Mouse (Mus musculus): ENCODE data around the gene Fut8. TPM values are rescaled to one million over a fixed set of nuclear protein-coding genes. Genes with fewer than 3 reads are reported as not detected.

Fut8 gene
- polyA plus RNA-seq, 1 experiment = 0.22 TPM

GRCm38 (mm10) chr12:77198253-77198652 lies 39.7 kb upstream of the Fut8 start:
- Histone ChIP-seq H3K4me3 (replicated peaks) (no peak overlapping the region), H3K36me3 (ENCODE audit: control insufficient read depth) (no peaks in the 10 kb centered on the region), H3K9me3 (ENCODE audit: control insufficient read depth, low read length) (no peaks in the 10 kb centered on the region), H3K27me3 (ENCODE audit: control insufficient read depth) (no peaks in the 10 kb centered on the region), H3K4me1 (ENCODE audit: control insufficient read depth) (peaks cover 6% of the 10 kb centered on the region)
- no peak for TF ChIP-seq TAL1 (IDR thresholded peaks at IDR 0.05; ENCODE audit: low read length)
- no peak for TF ChIP-seq GATA1 (IDR thresholded peaks at IDR 0.05; ENCODE audit: low read length)

GRCm38 (mm10) chr12:77201461-77202143 lies 36.3 kb upstream of the Fut8 start:
- Histone ChIP-seq H3K4me1 (ENCODE audit: control insufficient read depth) (peaks cover 7% of the 10 kb centered on the region), H3K4me3 (replicated peaks) (no peak overlapping the region), H3K9me3 (ENCODE audit: control insufficient read depth, low read length) (no peaks in the 10 kb centered on the region), H3K36me3 (ENCODE audit: control insufficient read depth) (no peaks in the 10 kb centered on the region), H3K27me3 (ENCODE audit: control insufficient read depth) (no peaks in the 10 kb centered on the region)
- no peak for TF ChIP-seq GATA1 (IDR thresholded peaks at IDR 0.05; ENCODE audit: low read length)
- TF ChIP-seq TAL1 (IDR thresholded peaks at IDR 0.05; ENCODE audit: low read length) = no peak

- Histone ChIP-seq H3K36me3 (ENCODE audit: control insufficient read depth) (no peaks in the 10 kb centered on the region), H3K4me1 (ENCODE audit: control insufficient read depth) (peaks cover 2% of the 10 kb centered on the region; the same call in 1 of the 2 replicates)
- TF ChIP-seq TAL1 (IDR thresholded peaks at IDR 0.05; ENCODE audit: low read length) (no peak), GATA1 (IDR thresholded peaks at IDR 0.05; ENCODE audit: low read length) (no peak)
Observed at GRCm38 (mm10) chr12:77203136-77203535, 34.8 kb upstream of the Fut8 start.

GRCm38 (mm10) chr12:77206852-77207251 lies 31.1 kb upstream of the Fut8 start:
- Histone ChIP-seq H3K9me3 (ENCODE audit: control insufficient read depth, low read length) (no peaks in the 10 kb centered on the region), H3K4me1 (ENCODE audit: control insufficient read depth) (peaks cover 2% of the 10 kb centered on the region; the same call in 1 of the 2 replicates), H3K4me3 (replicated peaks) (no peak overlapping the region), H3K27me3 (ENCODE audit: control insufficient read depth) (no peaks in the 10 kb centered on the region), H3K36me3 (ENCODE audit: control insufficient read depth) (no peaks in the 10 kb centered on the region)
- TF ChIP-seq TAL1 (IDR thresholded peaks at IDR 0.05; ENCODE audit: low read length) = no peak
- TF ChIP-seq GATA1 (IDR thresholded peaks at IDR 0.05; ENCODE audit: low read length) = no peak

More at GRCm38 (mm10) chr12:77203136-77203535, 34.8 kb upstream of the Fut8 start:
- H3K9me3 ChIP-seq (ENCODE audit: control insufficient read depth, low read length) = no peaks in the 10 kb centered on the region
- H3K4me3 ChIP-seq (replicated peaks) = no peak overlapping the region
- H3K27me3 ChIP-seq (ENCODE audit: control insufficient read depth) = no peaks in the 10 kb centered on the region

- Histone ChIP-seq H3K4me1 (ENCODE audit: control insufficient read depth) (peaks cover 3% of the 10 kb centered on the region; the same call in 1 of the 2 replicates), H3K4me3 (replicated peaks) (no peak overlapping the region), H3K27me3 (ENCODE audit: control insufficient read depth) (no peaks in the 10 kb centered on the region), H3K9me3 (ENCODE audit: control insufficient read depth, low read length) (no peaks in the 10 kb centered on the region), H3K36me3 (ENCODE audit: control insufficient read depth) (no peaks in the 10 kb centered on the region)
- TF ChIP-seq GATA1 (IDR thresholded peaks at IDR 0.05; ENCODE audit: low read length) (no peak), TAL1 (IDR thresholded peaks at IDR 0.05; ENCODE audit: low read length) (no peak)
Observed at GRCm38 (mm10) chr12:77208056-77208455, 29.9 kb upstream of the Fut8 start.

GRCm38 (mm10) chr12:77208576-77209180 lies 29.2 kb upstream of the Fut8 start:
- H3K9me3 ChIP-seq (ENCODE audit: control insufficient read depth, low read length) = no peaks in the 10 kb centered on the region
- TF ChIP-seq GATA1 (IDR thresholded peaks at IDR 0.05; ENCODE audit: low read length) (no peak), TAL1 (IDR thresholded peaks at IDR 0.05; ENCODE audit: low read length) (no peak)
- H3K36me3 ChIP-seq (ENCODE audit: control insufficient read depth) = no peaks in the 10 kb centered on the region
- no peak overlapping the region for H3K4me3 ChIP-seq (replicated peaks)
- H3K27me3 ChIP-seq (ENCODE audit: control insufficient read depth) = no peaks in the 10 kb centered on the region
- H3K4me1 ChIP-seq (ENCODE audit: control insufficient read depth) = peaks cover 2% of the 10 kb centered on the region; the same call in 1 of the 2 replicates

- no peaks in the 10 kb centered on the region for H3K27me3 ChIP-seq (ENCODE audit: control insufficient read depth)
- no peak overlapping the region for H3K4me3 ChIP-seq (replicated peaks)
- peaks cover 5% of the 10 kb centered on the region for H3K4me1 ChIP-seq (ENCODE audit: control insufficient read depth)
- no peaks in the 10 kb centered on the region for H3K36me3 ChIP-seq (ENCODE audit: control insufficient read depth)
- H3K9me3 ChIP-seq (ENCODE audit: control insufficient read depth, low read length) = no peaks in the 10 kb centered on the region
- no peak for TF ChIP-seq TAL1 (IDR thresholded peaks at IDR 0.05; ENCODE audit: low read length)
- TF ChIP-seq GATA1 (IDR thresholded peaks at IDR 0.05; ENCODE audit: low read length) = no peak
Observed at GRCm38 (mm10) chr12:77211695-77212208, 26.2 kb upstream of the Fut8 start.

- TF ChIP-seq GATA1 (IDR thresholded peaks at IDR 0.05; ENCODE audit: low read length) (no peak), TAL1 (IDR thresholded peaks at IDR 0.05; ENCODE audit: low read length) (no peak)
- peaks cover 8% of the 10 kb centered on the region for H3K4me1 ChIP-seq (ENCODE audit: control insufficient read depth)
- no peaks in the 10 kb centered on the region for H3K27me3 ChIP-seq (ENCODE audit: control insufficient read depth)
- no peaks in the 10 kb centered on the region for H3K36me3 ChIP-seq (ENCODE audit: control insufficient read depth)
- no peaks in the 10 kb centered on the region for H3K9me3 ChIP-seq (ENCODE audit: control insufficient read depth, low read length)
- H3K4me3 ChIP-seq (replicated peaks) = no peak overlapping the region
Observed at GRCm38 (mm10) chr12:77213896-77214564, 23.9 kb upstream of the Fut8 start.

- Histone ChIP-seq H3K9me3 (ENCODE audit: control insufficient read depth, low read length) (no peaks in the 10 kb centered on the region), H3K36me3 (ENCODE audit: control insufficient read depth) (no peaks in the 10 kb centered on the region), H3K27me3 (ENCODE audit: control insufficient read depth) (no peaks in the 10 kb centered on the region), H3K4me3 (replicated peaks) (no peak overlapping the region), H3K4me1 (ENCODE audit: control insufficient read depth) (peaks cover 8% of the 10 kb centered on the region)
- no peak for TF ChIP-seq GATA1 (IDR thresholded peaks at IDR 0.05; ENCODE audit: low read length)
- no peak for TF ChIP-seq TAL1 (IDR thresholded peaks at IDR 0.05; ENCODE audit: low read length)
Observed at GRCm38 (mm10) chr12:77214565-77214909, 23.4 kb upstream of the Fut8 start.

All from erythroblast, embryonic 14.5 days (primary cell).